Mouse (Mus musculus) spleen, adult 2 months (tissue): ENCODE measurements around the gene Kat2b.

Experiments used
- CTCF ChIP-seq: fragments of 200-500 bp; IDR thresholded peaks from 2 replicates; pipeline ENCODE4 v1.5.1; 2011; ENCODE audit warnings: mild to moderate bottlenecking, inconsistent platforms; ENCODE audit not compliant: insufficient read depth, insufficient read length, insufficient replicate concordance; ENCODE audit errors: extremely low read depth
- POLR2A ChIP-seq: fragments of 200-500 bp; IDR thresholded peaks from 2 replicates; pipeline ENCODE4 v1.6.1; 2011; ENCODE audit warnings: low read depth, low read length, inconsistent platforms

DNA sequence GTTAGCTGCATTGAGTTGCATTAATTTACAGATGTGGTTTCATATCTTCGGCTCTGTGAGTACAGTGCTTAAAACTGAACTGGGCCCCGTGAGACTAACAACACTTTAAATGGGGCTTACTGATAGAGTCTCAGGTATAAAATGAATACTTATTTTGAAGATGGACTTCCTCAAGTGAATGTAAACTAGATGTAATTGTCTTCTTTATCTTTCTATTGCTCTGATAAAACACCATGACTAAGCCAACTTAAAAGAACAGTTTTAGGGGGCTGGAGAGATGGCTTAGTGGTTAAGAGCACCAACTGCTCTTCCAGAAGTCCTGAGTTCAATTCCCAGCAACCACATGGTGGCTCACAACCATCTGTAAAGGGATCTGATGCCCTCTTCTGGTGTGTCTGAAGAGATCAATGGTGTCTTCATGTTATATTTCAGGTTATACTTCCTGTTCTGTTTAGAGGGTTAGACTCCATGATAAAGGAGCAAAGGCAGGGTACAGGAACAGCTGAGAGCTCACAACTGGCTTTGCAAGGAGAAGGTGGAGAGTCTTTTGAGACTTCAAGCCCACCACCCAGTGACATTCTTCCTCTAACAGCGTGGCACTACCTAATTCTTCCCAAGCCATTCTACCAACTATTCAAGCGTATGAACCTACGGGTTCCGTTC, 50.8 kb downstream of the Kat2b start:
- no peak for TF ChIP-seq POLR2A
- TF ChIP-seq CTCF = no peak
